Mouse (Mus musculus): ENCODE data around the gene Enthd1. TPM values are rescaled to one million over a fixed set of nuclear protein-coding genes. Genes with fewer than 3 reads are reported as not detected.

Enthd1 gene
- total and polyA plus RNA-seq, 2 experiments from 2014 or later = not detected

GRCm38 (mm10) chr15:80437996-80438395, 127.0 kb downstream of the Enthd1 start:
- Histone ChIP-seq H3K9me3 (replicated peaks; ENCODE audit: control insufficient read depth, low read length) (no peaks in the 10 kb centered on the region), H3K9ac (replicated peaks; ENCODE audit: low read depth, low read length) (no peak overlapping the region), H3K4me1 (ENCODE audit: control insufficient read depth, insufficient read depth) (no peaks in the 10 kb centered on the region), H3K4me2 (ENCODE audit: low read depth, low read length) (no peak overlapping the region), H3K36me3 (replicated peaks; ENCODE audit: control insufficient read depth, insufficient read depth, low read length) (no peaks in the 10 kb centered on the region), H3K27me3 (ENCODE audit: control insufficient read depth, insufficient read depth, low read length) (no peaks in the 10 kb centered on the region; the same call in 1 of the 2 replicates), H3K27ac (ENCODE audit: low read depth) (no peak overlapping the region), H3K4me3 (ENCODE audit: low read depth, low read length) (no peak overlapping the region)
- no peak for TF ChIP-seq CTCF (IDR thresholded peaks at IDR 0.05; ENCODE audit: low read depth)
- TF ChIP-seq EP300 (IDR thresholded peaks at IDR 0.05; ENCODE audit: low read depth) = no peak
- ATAC-seq (ENCODE audit: insufficient read depth, low read depth) (no peak), DNase-seq (ENCODE audit: low spot score) (no peak)
- 75% methylated on average over 9 of the region's 9 CpGs for WGBS

GRCm38 (mm10) chr15:80436961-80437360, 128.0 kb downstream of the Enthd1 start:
- H3K4me2 ChIP-seq (ENCODE audit: low read depth, low read length) = no peak overlapping the region
- DNase-seq (ENCODE audit: low spot score) = no peak
- no peak overlapping the region for H3K27ac ChIP-seq (ENCODE audit: low read depth)
- no peaks in the 10 kb centered on the region for H3K36me3 ChIP-seq (replicated peaks; ENCODE audit: control insufficient read depth, insufficient read depth, low read length)
- H3K9me3 ChIP-seq (replicated peaks; ENCODE audit: control insufficient read depth, low read length) = no peaks in the 10 kb centered on the region
- no peak overlapping the region for H3K9ac ChIP-seq (replicated peaks; ENCODE audit: low read depth, low read length)
- no peaks in the 10 kb centered on the region; the same call in 1 of the 2 replicates for H3K27me3 ChIP-seq (ENCODE audit: control insufficient read depth, insufficient read depth, low read length)
- TF ChIP-seq CTCF (IDR thresholded peaks at IDR 0.05; ENCODE audit: low read depth) = no peak
- TF ChIP-seq EP300 (IDR thresholded peaks at IDR 0.05; ENCODE audit: low read depth) = no peak
- H3K4me3 ChIP-seq (ENCODE audit: low read depth, low read length) = no peak overlapping the region
- WGBS = 49% methylated on average over 5 of the region's 5 CpGs
- no peak for ATAC-seq (ENCODE audit: insufficient read depth, low read depth)
- H3K4me1 ChIP-seq (ENCODE audit: control insufficient read depth, insufficient read depth) = no peaks in the 10 kb centered on the region

GRCm38 (mm10) chr15:80430324-80430723, 134.6 kb downstream of the Enthd1 start:
- no peak overlapping the region for H3K9ac ChIP-seq (replicated peaks; ENCODE audit: low read depth, low read length)
- WGBS = 73% methylated on average over 11 of the region's 11 CpGs
- no peak for TF ChIP-seq EP300 (IDR thresholded peaks at IDR 0.05; ENCODE audit: low read depth)
- no peak for TF ChIP-seq CTCF (IDR thresholded peaks at IDR 0.05; ENCODE audit: low read depth)
- DNase-seq (ENCODE audit: low spot score) (no peak), ATAC-seq (ENCODE audit: insufficient read depth, low read depth) (no peak)
- no peaks in the 10 kb centered on the region for H3K4me1 ChIP-seq (ENCODE audit: control insufficient read depth, insufficient read depth)
- H3K4me3 ChIP-seq (ENCODE audit: low read depth, low read length) = no peak overlapping the region
- no peak overlapping the region for H3K27ac ChIP-seq (ENCODE audit: low read depth)
- H3K9me3 ChIP-seq (replicated peaks; ENCODE audit: control insufficient read depth, low read length) = no peaks in the 10 kb centered on the region
- H3K36me3 ChIP-seq (replicated peaks; ENCODE audit: control insufficient read depth, insufficient read depth, low read length) = no peaks in the 10 kb centered on the region
- H3K27me3 ChIP-seq (ENCODE audit: control insufficient read depth, insufficient read depth, low read length) = 0 out of 2 replicates have a peak, but pooled peaks cover 6% of the 10 kb centered on the region
- H3K4me2 ChIP-seq (ENCODE audit: low read depth, low read length) = no peak overlapping the region

- Histone ChIP-seq H3K4me1 (ENCODE audit: control insufficient read depth, insufficient read depth) (peaks cover 5% of the 10 kb centered on the region), H3K9me3 (replicated peaks; ENCODE audit: control insufficient read depth, low read length) (no peaks in the 10 kb centered on the region), H3K36me3 (replicated peaks; ENCODE audit: control insufficient read depth, insufficient read depth, low read length) (no peaks in the 10 kb centered on the region), H3K27me3 (ENCODE audit: control insufficient read depth, insufficient read depth, low read length) (no peaks in the 10 kb centered on the region), H3K9ac (replicated peaks; ENCODE audit: low read depth, low read length) (no peak overlapping the region), H3K27ac (ENCODE audit: low read depth) (no peak overlapping the region), H3K4me2 (ENCODE audit: low read depth, low read length) (no peak overlapping the region), H3K4me3 (ENCODE audit: low read depth, low read length) (no peak overlapping the region)
- ATAC-seq (ENCODE audit: insufficient read depth, low read depth) = no peak
- DNase-seq (ENCODE audit: low spot score) = no peak
- 72% methylated on average over 2 of the region's 2 CpGs for WGBS
- no peak for TF ChIP-seq EP300 (IDR thresholded peaks at IDR 0.05; ENCODE audit: low read depth)
- TF ChIP-seq CTCF (IDR thresholded peaks at IDR 0.05; ENCODE audit: low read depth) = no peak
Measured at GRCm38 (mm10) chr15:80418146-80418545, 146.8 kb downstream of the Enthd1 start.

GRCm38 (mm10) chr15:80417066-80417465, 147.9 kb downstream of the Enthd1 start:
- no peaks in the 10 kb centered on the region for H3K36me3 ChIP-seq (replicated peaks; ENCODE audit: control insufficient read depth, insufficient read depth, low read length)
- no peak for ATAC-seq (ENCODE audit: insufficient read depth, low read depth)
- no peak for TF ChIP-seq EP300 (IDR thresholded peaks at IDR 0.05; ENCODE audit: low read depth)
- no peak for TF ChIP-seq CTCF (IDR thresholded peaks at IDR 0.05; ENCODE audit: low read depth)
- no peaks in the 10 kb centered on the region for H3K27me3 ChIP-seq (ENCODE audit: control insufficient read depth, insufficient read depth, low read length)
- no peak overlapping the region for H3K4me2 ChIP-seq (ENCODE audit: low read depth, low read length)
- H3K4me3 ChIP-seq (ENCODE audit: low read depth, low read length) = no peak overlapping the region
- no peak overlapping the region for H3K9ac ChIP-seq (replicated peaks; ENCODE audit: low read depth, low read length)
- no peak overlapping the region for H3K27ac ChIP-seq (ENCODE audit: low read depth)
- no peak for DNase-seq (ENCODE audit: low spot score)
- H3K4me1 ChIP-seq (ENCODE audit: control insufficient read depth, insufficient read depth) = peaks cover 5% of the 10 kb centered on the region
- 64% methylated on average over 7 of the region's 9 CpGs for WGBS
- H3K9me3 ChIP-seq (replicated peaks; ENCODE audit: control insufficient read depth, low read length) = no peaks in the 10 kb centered on the region

GRCm38 (mm10) chr15:80415132-80415531, 149.8 kb downstream of the Enthd1 start:
- H3K4me2 ChIP-seq (ENCODE audit: low read depth, low read length) = no peak overlapping the region
- no peak overlapping the region for H3K27ac ChIP-seq (ENCODE audit: low read depth)
- ATAC-seq (ENCODE audit: insufficient read depth, low read depth) (no peak), DNase-seq (ENCODE audit: low spot score) (no peak)
- no peak overlapping the region for H3K9ac ChIP-seq (replicated peaks; ENCODE audit: low read depth, low read length)
- no peaks in the 10 kb centered on the region for H3K27me3 ChIP-seq (ENCODE audit: control insufficient read depth, insufficient read depth, low read length)
- H3K9me3 ChIP-seq (replicated peaks; ENCODE audit: control insufficient read depth, low read length) = no peaks in the 10 kb centered on the region
- no peak for TF ChIP-seq EP300 (IDR thresholded peaks at IDR 0.05; ENCODE audit: low read depth)
- TF ChIP-seq CTCF (IDR thresholded peaks at IDR 0.05; ENCODE audit: low read depth) = no peak
- no peaks in the 10 kb centered on the region for H3K36me3 ChIP-seq (replicated peaks; ENCODE audit: control insufficient read depth, insufficient read depth, low read length)
- H3K4me1 ChIP-seq (ENCODE audit: control insufficient read depth, insufficient read depth) = peaks cover 5% of the 10 kb centered on the region
- H3K4me3 ChIP-seq (ENCODE audit: low read depth, low read length) = no peak overlapping the region
- 72% methylated on average over 4 of the region's 4 CpGs for WGBS

Data from heart, postnatal 0 days (tissue).